Mouse (Mus musculus): ENCODE results near the gene Tob2.

GRCm38 (mm10) chr15:81818404-81818803 is 40.2 kb downstream of the Tob2 start:
- TF ChIP-seq POLR2A (IDR thresholded peaks at IDR 0.05; ENCODE audit: insufficient read depth, low read depth, low read length) (no peak), CTCF (IDR thresholded peaks at IDR 0.05) (no peak)
